Mouse (Mus musculus): ENCODE measurements at regions not wholly inside any gene's neighbourhood (a gene's known extent, or its start where the extent isn't known, plus 50 kb on each side); places are given as distances from the start of the nearest gene placed in this dataset.

- TF ChIP-seq POLR2A (IDR thresholded peaks at IDR 0.05; ENCODE audit: control insufficient read depth, extremely low read depth, insufficient read depth, low read length, poor library complexity) (no peak), CTCF (IDR thresholded peaks at IDR 0.05; ENCODE audit: borderline replicate concordance, control insufficient read depth, extremely low read depth, insufficient read depth, low read length, poor library complexity) (no peak)
Measured at GRCm38 (mm10) chr13:54888021-54888420, 61.2 kb upstream of the Unc5a start.
